Mouse (Mus musculus) brain, adult 2 months (tissue): Measurements from ENCODE around the gene Nckap1l.

Experiments
- DNase-seq: peaks from one replicate; pipeline ENCODE4 v3.0.0; 2011; ENCODE audit warnings: low read depth, low spot score

Gene Nckap1l

DNA sequence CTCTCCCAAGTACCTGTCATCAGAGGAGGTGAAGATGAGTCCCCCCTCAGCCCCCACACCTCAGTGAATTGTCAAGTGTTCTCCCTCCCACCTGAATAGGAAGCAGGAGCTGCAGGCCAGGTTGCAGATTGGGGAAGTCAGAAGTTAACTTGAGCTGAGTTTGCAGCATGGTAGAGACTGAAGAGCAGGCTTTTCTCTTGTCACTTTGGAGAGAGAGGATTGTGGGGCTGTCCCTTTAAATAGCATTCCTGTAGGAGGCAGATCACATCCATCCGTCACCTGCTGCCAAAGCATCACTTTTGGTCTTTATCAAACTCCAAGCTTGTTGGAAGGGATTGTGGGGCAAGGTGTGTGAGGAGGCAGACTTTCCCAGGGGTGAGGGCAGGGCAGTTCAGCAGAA lies 47.1 kb downstream of the Nckap1l start:
- peak; percentile 77 for DNase-seq

DNA sequence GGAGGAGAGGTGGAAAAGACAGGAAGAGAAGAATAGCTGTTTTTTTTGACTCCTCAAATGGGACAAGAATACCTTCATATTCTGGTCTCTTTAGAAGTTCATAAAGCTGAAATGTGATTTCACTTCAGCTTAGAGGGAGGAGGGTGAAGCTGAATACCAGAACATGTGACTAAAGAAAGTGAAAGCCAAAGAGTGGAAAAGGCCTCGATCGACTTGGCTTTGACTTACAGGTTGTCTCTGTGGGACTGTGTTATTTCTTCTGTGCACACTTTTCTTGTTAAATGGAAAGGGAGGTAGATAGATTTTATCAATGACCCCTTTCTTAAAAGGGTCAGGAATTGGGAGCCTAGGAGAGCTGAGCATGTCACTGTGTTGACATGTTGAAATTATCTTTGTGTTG lies 47.6 kb downstream of the Nckap1l start:
- DNase-seq = no peak

DNA sequence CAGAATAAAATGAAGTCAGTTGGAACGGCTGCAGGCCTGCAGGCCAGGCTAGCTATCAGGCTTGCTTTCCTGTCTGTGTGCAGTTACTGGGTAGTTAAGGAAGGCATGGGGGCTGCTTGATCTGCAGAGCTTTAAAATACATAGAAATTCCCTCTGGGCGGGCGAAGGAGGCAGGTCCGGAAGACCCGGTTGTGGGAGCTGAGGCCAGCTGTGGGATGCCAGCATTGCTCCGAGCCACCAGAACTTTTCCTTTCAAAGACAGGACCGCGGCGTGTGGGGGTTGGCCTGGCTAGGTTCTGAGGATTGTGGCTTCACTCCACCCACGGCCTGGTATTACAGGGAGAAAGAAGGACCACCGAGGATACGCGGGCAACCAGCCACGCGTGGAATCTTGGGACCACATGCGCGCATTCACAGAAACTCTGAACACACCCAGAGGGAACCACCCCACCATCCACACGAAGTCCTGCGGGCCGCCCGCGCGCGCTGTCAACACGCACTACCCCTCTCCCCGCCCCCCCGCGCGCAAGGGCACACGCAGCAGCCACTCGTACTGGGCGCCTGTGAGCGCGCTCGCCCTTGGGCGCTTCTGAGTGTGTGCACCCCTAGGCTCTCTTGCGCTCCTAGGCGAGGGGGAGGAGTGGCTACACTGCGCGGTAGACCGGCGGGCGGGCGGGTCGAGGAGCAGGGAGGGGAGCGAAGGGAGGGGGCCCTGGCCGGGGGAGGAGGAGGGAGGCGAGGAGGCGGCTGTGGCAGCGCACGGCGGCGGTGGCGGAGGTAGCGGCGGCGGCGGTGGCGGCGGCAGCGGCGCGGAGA lies 49.0 kb downstream of the Nckap1l start, which contains the start of gene Pde1b:
Gene Pde1b, plus strand, starts transcription at position 600 of the 816 bp plus-strand sequence.
- peak; percentile 84 for DNase-seq

DNA sequence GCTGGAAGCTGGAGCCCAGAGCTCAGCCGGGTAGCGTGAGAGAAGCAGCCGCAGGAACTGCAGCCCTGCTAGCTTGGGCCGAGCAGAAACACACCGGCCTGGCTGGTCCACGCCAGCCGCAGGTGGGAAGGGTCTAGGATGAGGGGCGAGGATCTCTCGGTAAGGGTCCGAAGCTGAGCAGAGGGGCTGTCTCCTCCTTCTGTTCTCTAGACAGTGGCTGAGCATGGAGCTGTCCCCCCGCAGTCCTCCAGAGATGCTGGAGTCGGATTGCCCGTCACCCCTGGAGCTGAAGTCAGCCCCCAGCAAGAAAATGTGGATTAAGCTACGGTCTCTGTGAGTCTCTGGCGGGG lies 49.6 kb downstream of the Nckap1l start:
- DNase-seq = no peak

DNA sequence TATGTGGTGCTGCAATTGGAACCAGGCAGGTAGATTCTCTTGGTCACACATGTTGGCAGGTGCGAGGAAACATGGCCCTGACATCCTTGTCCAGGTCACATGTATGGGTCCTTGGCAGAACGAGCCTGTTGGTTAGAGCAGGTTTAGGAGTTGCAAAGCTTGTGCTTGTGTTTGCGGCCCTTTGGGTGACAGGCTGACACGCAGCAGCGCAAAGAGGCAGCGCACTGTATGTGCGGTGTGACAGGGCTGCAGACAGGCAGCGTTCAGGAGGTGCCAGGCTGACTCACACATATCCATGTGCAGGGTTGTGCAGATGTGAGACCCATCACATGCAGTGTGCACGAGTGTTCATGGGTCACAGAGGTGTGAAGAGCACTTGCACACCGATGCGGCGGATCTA lies 50.1 kb downstream of the Nckap1l start:
- peak; percentile 66 for DNase-seq

DNA sequence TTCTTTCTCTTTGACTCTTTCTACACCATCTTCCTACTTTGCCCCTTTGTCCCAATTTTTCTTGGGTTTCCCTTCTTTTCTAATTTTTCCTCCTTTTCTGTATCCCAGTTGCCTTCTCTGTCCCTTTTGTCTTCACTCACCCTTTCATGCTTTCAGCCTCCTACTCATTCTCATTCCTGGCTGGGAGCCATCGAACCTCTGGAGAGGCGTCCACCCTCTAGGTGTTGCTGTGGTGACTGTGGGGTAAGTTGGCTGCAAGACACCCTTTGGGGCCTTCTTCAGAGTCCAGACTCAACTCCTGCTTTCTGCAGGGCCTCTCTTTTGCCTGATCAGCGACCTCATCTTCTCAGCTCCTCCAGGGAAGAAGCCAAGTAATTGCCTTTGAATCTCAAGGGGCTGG lies 55.7 kb downstream of the Nckap1l start:
- no peak for DNase-seq

DNA sequence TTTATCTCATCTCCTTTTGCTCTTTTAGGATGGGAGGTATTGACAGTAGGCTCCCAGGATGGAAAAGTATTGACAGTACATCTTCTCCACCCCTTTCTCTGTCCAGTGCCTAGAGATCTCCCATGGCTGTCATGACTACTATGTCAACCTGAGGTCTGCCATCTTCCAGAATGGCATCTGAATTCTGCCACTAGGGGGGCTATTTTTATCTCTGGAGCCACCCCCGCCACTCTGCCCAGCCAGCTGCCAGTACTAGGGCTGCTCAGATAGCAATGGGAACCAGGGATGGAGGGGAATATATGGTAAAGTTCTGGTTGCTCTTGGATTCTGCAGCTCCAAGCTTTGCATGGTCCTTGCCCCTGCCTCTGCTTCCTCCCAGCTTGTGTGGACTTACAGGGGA lies 58.1 kb downstream of the Nckap1l start:
- peak; percentile 76 for DNase-seq

DNA sequence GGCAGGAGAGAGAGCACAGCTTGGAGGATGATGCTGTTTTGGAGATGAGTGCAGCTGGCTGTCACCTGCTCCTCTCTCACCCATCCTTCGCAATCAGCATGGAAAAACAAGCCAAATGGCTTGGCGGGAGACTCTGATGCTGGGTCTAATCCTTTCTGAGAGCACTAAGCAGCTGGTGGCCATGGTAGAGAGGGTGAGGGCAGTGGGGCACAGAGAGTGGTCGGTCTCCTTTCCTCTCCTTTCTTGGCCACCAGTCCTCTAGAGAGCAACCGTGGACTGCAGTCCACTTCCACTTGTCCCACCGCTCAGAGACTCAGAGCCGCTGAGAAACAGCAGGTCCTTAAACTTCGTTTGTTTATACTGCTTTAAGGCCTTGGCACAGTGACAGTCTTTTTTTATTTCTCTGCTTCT lies 60.0 kb downstream of the Nckap1l start:
- DNase-seq = peak; percentile 69

DNA sequence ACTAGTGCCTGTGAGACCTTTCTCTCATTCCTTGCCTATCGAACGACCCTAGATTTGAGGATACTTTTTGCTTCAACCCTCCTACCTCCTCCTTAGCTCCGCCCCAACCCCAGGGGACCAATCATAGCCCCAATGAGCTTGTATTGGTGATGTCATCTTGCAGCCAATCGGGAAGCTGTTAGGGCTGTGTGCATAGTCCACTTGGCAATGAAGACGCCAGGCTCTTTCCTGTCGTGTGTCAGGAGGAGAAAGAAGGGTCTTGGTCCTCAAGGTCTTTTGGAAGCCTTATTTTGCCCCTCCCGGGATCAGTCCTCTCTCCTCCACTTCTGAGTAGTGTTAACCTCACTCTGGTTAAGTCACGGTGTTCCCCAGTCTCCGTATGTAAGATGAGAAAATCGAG lies 60.5 kb downstream of the Nckap1l start:
- peak; percentile 95 for DNase-seq

DNA sequence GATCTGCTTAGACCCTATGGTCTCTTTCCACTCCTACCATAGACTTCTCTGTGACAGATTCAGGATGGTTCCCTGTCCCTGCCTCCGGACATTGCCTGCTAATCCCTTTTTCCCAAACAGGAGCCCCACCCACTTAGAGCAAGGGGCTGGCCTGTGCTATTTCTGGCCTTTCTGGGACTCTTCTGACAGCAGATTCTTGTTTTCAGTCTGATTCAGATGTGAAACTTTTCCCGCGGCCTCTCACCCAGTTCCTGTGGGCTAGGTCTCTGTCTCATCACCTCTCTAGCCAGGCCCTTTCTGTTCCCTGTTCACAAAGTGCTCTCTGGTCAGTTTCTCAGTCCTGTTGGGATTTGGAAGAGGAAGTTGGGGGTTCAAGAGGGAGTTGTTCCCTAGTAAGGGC lies 61.3 kb downstream of the Nckap1l start:
- no peak for DNase-seq

DNA sequence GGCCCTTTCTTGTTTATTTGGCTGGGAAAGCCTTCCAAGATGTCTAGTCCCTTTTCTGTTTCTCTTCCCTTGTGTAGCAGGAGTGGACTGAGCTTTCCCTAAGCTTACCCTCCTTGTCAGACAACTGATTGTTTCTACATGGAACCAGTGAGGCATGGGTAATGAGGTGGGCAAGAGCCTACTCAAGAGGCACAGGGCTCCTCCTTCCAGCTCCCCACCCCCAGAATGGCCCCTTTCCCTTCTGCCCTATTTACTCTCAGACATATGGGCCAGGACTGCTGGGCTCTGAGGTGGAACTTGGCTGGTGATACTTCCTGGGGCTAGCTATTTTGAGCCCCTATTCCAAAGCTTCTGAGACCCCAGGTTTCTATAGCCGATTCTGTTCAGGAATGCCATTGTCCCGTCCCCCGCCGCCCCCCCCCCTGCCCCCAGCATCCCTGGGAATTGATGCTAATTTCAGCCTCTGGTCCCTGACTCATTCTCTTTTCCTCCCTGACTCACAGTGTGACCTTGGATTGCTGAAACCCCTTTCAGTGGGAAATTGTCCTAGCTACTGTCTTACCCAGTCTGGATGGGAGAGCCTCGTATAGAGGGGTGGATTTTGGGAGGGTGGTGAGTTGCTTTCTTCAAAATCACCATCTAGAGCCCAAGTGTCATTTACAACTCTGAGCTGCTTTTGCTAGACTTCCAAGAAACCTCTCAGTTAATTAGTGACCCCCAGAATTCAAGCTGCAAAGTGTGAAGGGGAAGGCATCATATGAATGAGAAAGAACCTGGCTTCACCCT lies 65.2 kb downstream of the Nckap1l start:
- DNase-seq = peak; percentile 58

DNA sequence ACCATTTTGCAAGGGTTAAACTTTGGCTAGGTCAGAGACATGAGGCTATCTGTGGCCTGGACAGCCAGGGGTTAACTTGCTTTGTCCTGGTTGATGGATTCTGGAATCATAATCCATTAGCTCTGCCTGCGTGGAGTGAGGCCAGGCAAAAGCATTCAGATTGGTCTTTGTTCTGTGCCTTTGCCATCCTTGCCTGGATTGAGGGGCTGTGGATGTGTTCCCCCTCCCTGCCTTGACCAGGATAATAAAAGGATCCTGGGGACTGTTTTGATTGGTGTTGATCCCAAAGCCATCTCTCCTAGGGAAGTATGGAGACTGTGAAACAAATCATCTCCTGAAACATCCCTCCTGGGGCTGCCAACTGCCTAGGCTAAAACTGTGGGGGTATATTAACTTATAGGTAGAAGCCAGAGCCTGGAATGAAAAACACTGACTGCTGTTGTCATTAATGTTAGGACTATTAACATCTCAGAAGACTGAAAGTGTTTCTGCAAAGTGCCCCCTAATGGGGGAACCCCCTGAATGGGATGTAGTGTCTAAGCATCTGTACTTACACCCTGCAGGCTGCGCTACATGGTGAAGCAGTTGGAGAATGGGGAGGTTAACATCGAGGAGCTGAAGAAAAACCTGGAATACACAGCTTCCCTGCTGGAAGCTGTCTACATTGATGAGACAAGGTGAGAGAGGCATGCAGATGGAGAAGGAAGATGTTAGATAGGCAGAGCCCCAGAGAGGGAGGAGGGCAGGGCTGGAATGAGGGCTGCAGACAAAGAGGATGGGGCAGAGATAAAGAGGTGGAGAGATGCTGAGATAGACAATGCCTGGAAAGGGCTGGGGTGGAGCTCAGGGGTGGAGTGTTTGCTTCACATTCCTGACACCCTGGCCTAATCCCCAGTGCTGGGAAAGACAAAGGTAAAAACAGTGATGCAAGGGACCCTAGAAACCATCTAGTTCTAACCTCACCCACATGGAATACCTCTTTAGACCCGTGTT lies 66.1 kb downstream of the Nckap1l start:
- no peak for DNase-seq

DNA sequence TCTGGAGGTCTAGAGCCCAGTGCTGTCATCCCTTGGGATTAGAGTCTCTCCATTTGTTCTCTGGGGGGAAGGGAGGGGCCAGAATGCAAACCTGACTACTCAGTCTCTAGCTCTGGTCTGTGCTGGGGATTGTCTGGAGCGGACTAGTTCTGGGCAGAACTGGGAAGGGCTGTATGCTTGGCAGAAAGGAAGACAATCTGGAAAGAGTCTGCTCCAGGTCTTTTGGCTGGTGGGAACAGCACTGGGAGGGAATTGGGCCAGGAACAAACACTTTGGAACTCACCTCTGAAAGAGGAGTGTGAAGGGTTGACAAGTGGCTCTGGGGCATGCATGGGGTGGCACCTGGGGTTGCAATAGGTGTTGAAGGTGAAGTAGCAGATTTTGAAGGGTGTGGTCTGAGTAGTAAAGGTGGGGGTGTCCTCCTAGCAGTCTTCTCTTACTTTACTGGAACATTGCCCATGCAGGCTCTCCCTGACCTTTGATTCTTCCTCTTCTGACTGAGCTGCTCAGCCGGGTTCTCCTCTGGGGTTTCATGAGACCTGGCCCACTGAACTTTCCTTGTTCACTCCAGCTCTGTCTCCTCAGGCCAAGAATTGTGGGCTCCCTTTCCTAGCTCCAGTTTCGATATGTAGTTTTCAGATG lies 69.0 kb downstream of the Nckap1l start:
- peak; percentile 44 for DNase-seq

DNA sequence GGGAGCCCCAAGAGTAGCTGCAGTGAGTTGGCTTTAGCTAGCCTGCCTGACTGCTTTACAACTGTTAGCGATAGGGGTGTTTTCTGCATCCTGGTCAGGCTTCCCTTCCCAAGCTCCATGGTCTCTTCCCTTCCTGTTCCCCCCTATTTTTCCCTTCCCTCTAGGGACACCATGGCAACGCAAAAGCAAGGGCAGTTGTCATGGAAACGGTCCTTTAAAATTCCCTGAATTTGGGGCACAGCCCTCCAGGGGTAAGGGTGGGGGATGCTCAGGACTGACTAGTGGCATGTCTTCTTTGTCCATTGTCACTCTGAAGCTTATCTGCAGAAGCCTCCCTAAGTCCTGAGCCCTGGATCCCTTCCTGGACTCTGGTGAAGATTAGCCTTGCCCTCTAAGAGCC lies 69.6 kb downstream of the Nckap1l start:
- DNase-seq = peak; percentile 68

DNA sequence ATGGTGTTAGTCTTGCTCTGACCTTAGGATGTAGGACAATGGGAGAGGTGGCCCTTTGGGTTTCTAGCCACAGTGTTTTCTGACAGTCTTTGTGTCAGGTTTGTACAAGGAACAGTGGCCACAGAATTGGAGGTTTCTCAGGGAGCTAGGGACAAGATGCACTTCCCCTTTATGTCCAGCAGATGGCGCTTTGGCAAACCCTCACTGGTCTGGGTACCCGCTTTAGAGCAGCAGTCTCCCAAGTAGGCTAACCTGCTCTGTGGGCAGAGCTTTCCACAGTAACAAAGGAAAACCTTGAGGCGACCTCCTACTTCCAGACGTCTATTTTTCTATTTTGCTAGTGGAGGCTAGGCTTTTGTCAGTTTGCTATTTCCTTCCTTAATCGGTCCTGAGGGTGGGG lies 76.8 kb downstream of the Nckap1l start:
- peak; percentile 86 for DNase-seq

DNA sequence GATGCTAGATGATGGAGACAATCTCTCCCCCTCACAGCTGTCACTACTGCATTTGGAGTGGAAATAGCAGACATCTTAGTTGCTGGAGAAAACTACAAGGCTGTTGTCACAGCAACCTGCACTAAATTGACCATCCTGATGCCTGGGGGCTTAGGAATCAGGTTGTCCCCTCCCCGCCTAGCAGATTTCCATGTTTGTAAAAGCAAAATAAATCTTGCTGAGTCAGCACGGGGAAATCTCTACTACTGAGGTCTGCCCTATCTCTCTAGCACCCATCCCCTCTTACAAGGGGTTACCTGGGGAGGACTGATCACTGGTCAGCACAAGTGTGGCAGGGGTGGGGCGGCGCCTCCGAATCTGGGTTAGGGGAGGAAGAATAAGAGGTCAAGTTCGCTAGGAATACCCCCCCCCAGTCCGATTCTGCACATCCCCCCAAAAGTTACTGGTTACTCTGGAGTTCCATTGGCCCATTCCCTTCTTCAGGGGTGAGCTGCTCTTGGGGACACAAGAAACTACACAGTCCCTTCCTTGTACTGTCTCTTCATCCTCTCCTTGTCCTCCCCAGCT lies 80.5 kb downstream of the Nckap1l start:
- no peak for DNase-seq

DNA sequence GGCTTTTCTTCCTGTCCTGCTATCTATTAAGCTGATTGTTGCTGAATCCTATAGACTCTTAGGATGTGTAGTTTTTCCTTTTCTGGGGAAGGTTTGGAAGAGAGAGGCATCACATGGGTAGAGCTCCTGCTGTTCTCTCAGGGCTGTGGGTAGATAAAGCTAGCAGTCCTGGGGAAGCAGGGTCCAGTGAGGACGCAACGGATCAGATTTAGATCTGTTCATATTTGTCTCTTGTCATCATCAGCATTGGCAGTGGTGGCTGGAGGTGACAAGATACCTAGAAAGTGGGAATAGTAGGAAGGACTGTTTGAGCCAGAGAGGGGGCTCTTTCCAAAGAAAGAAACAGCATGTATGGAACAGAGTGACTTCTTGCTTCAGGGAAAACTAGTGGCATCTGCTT lies 81.4 kb downstream of the Nckap1l start:
- peak; percentile 44 for DNase-seq

DNA sequence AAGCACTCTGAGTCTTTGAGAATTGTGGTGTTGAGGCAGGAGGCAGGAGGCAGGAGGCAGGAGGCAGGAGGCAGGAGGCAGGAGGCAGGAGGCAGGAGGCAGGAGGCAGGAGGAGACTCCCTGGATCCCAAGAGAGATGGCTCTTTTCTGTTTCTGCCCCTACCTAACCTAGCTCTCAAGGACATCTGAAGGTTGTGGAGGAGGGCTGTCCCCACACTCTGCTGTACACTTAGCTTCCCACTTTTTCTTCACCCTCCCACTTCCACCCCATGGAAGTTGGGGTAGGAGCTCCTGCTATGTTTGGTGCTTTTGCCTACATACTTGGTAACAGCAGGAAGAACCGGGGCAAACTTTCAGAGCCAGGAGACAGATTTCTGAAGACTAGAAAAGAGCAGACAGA lies 82.2 kb downstream of the Nckap1l start:
- DNase-seq = peak; percentile 42

DNA sequence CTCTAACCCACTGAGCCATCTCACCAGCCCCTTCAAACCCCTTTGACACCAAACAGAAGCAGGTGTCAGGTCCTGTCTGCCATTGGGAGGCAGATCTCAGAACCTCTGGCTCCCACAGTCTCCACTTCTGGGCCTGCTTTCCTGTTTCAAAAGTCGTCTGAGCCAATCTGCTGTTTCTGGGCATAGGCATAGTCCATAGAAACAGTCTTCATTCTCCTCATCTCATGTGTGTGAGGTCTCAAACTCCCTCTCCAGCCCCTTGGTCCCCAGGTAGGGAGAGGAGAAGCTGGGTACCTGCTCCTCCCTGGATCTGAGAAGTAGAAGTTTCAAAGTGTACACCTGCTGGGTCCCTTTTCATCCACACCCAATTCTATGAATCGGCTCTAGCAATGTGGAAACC lies 82.9 kb downstream of the Nckap1l start:
- no peak for DNase-seq

DNA sequence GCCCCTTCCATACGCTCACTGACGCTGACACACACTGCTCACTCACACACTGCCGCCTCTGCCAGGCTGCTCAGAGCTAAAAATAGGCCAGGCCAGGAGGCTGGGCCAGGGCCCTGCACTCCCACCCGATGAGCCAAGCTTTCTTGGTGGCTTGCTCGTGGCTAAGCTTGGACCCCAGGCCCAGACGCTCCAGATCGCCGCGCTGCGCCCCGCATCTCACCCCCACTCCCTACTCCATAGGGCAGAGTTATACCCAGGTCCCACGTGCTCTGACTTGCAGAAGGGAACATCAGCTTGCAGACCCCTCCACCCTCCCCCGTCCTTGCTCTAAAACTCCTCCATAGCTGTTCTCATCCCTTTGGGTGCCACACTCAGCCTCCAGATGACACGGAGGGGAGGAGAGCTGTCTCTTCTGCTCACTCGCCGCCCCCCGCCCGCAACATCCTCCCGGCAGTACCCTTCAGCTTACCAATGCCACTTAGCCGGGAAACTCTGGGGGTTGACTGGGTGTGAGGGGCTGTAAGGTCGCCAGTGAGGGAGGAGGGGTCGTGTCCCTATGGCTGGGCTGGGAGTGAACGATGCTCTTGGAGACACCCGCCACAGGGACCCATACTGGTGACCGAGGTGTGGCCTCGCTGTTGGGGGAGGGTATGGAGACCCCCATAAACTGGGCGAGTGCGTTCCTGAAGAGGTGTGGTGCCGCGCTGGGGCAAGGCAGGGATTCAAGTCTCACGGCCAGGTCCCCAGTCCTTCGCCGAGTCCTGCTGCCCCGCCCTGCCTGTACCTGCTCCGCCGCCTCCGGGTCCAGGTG lies 83.6 kb downstream of the Nckap1l start:
- DNase-seq = peak; percentile 79
